Mouse (Mus musculus) hindbrain, embryonic 11.5 days (tissue): ENCODE measurements around the gene Nfix. TPM values are rescaled to one million over a fixed set of nuclear protein-coding genes. Genes with fewer than 3 reads are reported as not detected.

Experiments used
- ATAC-seq: fragments of 200-750 bp; cut with Nextera tagmentation; 2 replicates; pipeline ENCODE4 v1.8.0; 2017; ENCODE audit warnings: mild to moderate bottlenecking, moderate TSS enrichment, moderate library complexity; ENCODE audit not compliant: low FRiP score
- DNase-seq: peaks from one replicate; pipeline ENCODE4 v3.0.0-alpha.2; 2015; ENCODE audit warnings: low spot score
- H3K27ac ChIP-seq: fragments of 300-500 bp; sonication (generic); 2 replicates; pipeline ENCODE4 v1.5.1; 2014; ENCODE audit warnings: mild to moderate bottlenecking, low read depth, low read length
- H3K27me3 ChIP-seq: fragments of 300-500 bp; sonication (generic); 2 replicates; pipeline ENCODE4 v1.6.1; 2014; ENCODE audit warnings: mild to moderate bottlenecking, low read length, moderate library complexity, mixed read lengths; ENCODE audit not compliant: control insufficient read depth, insufficient read depth
- H3K36me3 ChIP-seq: fragments of 300-500 bp; sonication (generic); 2 replicates; pipeline ENCODE4 v1.6.1; 2014; ENCODE audit warnings: mild to moderate bottlenecking, low read length, moderate library complexity, mixed read lengths; ENCODE audit not compliant: control insufficient read depth, insufficient read depth
- H3K4me1 ChIP-seq: fragments of 300-500 bp; sonication (generic); replicated peaks from 2 replicates; pipeline ENCODE4 v1.6.1; 2014; ENCODE audit warnings: low read length, mixed read lengths; ENCODE audit not compliant: control insufficient read depth, insufficient read depth
- H3K4me2 ChIP-seq: fragments of 300-500 bp; sonication (generic); replicated peaks from 2 replicates; pipeline ENCODE4 v1.6.1; 2014; ENCODE audit warnings: mild to moderate bottlenecking, low read depth, low read length
- H3K4me3 ChIP-seq: fragments of 300-500 bp; sonication (generic); 2 replicates; pipeline ENCODE4 v1.5.1; 2014; ENCODE audit warnings: low read depth, low read length
- H3K9ac ChIP-seq: fragments of 300-500 bp; sonication (generic); 2 replicates; pipeline ENCODE4 v1.6.1; 2014; ENCODE audit warnings: low read depth, low read length
- H3K9me3 ChIP-seq: fragments of 300-500 bp; sonication (generic); 2 replicates; pipeline ENCODE4 v1.6.1; 2016; ENCODE audit warnings: low read length; ENCODE audit not compliant: control insufficient read depth
- WGBS: fragments of 180-500 bp; shearing (Covaris S2); extraction: QIAGEN DNeasy Blood & Tissue Kit; methylation state at CpG from one replicate; pipeline ENCODE4 v1.1.7; 2014; 5-methylcytosine and 5-hydroxymethylcytosine counted together
- polyA plus RNA-seq: library from polyadenylated mRNA; unstranded; fragments of >200 nt; fragmentation: Nextera tagmentation; extraction: Ambion mirVana; gene quantifications from 2 replicates; pipeline ENCODE4 v1.2.1, GENCODE M21; 2014

Nfix gene
- polyA plus RNA-seq, 1 experiment from 2014 or later: 3.0 TPM

GRCm38 (mm10) chr8:84745032-84745925, 54.9 kb downstream of the Nfix start:
- H3K9me3 ChIP-seq: no peaks in the 10 kb centered on the region
- 2% methylated on average over 17 of the region's 17 CpGs for WGBS
- ATAC-seq (no peak), DNase-seq (peak; percentile 62)
- H3K27ac ChIP-seq: 0 out of 2 replicates have a peak overlapping the region, but pooled peaks have one; percentile 10
- H3K4me3 ChIP-seq: no peak overlapping the region
- H3K9ac ChIP-seq: 0 out of 2 replicates have a peak overlapping the region, but pooled peaks have one; percentile 11
- peak overlapping the region; percentile 7; the same call in 1 of the 2 replicates for H3K4me2 ChIP-seq
- H3K4me1 ChIP-seq: peaks cover 30% of the 10 kb centered on the region
- peaks cover 98% of the 10 kb centered on the region for H3K27me3 ChIP-seq
- no peaks in the 10 kb centered on the region for H3K36me3 ChIP-seq

- DNase-seq: peak; percentile 86
- peaks cover 30% of the 10 kb centered on the region for H3K4me1 ChIP-seq
- peak overlapping the region; percentile 36 for H3K27ac ChIP-seq
- peaks cover 97% of the 10 kb centered on the region for H3K27me3 ChIP-seq
- H3K4me3 ChIP-seq: no peak overlapping the region
- WGBS: 4% methylated on average over 16 of the region's 17 CpGs
- no peaks in the 10 kb centered on the region for H3K36me3 ChIP-seq
- H3K9me3 ChIP-seq: no peaks in the 10 kb centered on the region
- peak; percentile 71 for ATAC-seq
- H3K4me2 ChIP-seq: no peak overlapping the region; the same call in 1 of the 2 replicates
- peak overlapping the region; percentile 15; the same call in 1 of the 2 replicates for H3K9ac ChIP-seq
These were observed 56.4 kb downstream of the Nfix start for GRCm38 (mm10) chr8:84743517-84744420.

GRCm38 (mm10) chr8:84743054-84743415, 57.1 kb downstream of the Nfix start:
- Histone ChIP-seq H3K4me2 (peak overlapping the region; percentile 11; the same call in 1 of the 2 replicates), H3K9ac (peak overlapping the region; percentile 34; the same call in 1 of the 2 replicates), H3K4me1 (peaks cover 34% of the 10 kb centered on the region), H3K27ac (peak overlapping the region; percentile 36; the same call in 1 of the 2 replicates), H3K27me3 (peaks cover 97% of the 10 kb centered on the region), H3K9me3 (no peaks in the 10 kb centered on the region), H3K36me3 (no peaks in the 10 kb centered on the region), H3K4me3 (no peak overlapping the region)
- 2% methylated on average over 10 of the region's 10 CpGs for WGBS
- no peak for DNase-seq
- 0 out of 2 replicates have a peak, but pooled peaks have one; percentile 32 for ATAC-seq

GRCm38 (mm10) chr8:84742171-84743053, 57.7 kb downstream of the Nfix start:
- Histone ChIP-seq H3K27me3 (peaks cover 97% of the 10 kb centered on the region), H3K9ac (peak overlapping the region; percentile 34; the same call in 1 of the 2 replicates), H3K36me3 (no peaks in the 10 kb centered on the region), H3K4me2 (peak overlapping the region; percentile 11; the same call in 1 of the 2 replicates), H3K4me1 (peaks cover 39% of the 10 kb centered on the region), H3K9me3 (no peaks in the 10 kb centered on the region), H3K4me3 (no peak overlapping the region), H3K27ac (peak overlapping the region; percentile 65)
- peak; percentile 50 for ATAC-seq
- DNase-seq: peak; percentile 64
- WGBS: 2% methylated on average over 32 of the region's 32 CpGs

DNA sequence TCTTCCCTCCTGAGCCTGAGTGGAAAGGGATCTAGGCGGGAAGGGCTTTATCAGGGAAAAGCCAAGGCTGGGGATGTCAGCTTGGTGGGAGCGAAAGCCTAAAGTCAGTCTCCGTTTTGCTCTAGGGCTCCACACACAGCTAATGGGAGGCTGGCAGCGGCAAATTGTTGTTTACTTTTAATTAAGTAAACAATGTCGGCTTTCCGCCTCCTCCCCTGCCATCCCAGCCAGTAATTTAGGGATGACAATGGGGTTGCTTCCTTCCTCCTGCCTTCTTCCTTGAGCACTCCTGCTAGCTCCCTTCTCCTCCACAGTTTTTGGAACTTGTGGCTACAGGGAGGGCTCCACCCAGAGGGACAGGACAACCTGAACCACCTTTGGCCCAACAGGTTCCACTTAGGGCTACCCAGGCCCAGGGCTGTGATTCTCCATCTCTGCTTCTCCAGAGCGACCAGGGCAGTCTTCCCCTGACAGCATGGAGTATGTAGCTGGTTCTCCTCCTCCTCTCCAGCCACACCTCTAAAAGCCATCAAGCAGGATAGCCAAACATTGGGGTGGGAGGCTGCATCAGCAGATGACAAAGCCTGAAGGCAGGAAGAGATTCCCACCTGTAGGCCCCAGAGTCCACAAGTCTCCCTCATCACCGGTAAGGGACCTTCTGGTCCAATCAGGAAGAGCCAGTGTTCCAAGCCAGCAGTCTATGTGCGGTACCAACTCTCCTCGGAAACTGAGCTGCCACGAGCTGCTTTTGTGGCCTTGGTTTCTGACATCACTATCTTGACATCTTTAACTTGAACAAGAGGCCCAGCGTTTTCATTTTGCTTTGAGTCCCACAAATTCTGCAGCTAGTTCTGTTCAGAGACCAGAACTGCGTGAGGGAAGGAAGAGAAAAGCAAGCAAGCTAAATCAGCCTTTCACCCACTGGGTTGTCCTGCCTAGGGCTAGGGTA, 59.0 kb downstream of the Nfix start:
- Histone ChIP-seq H3K9ac (no peak overlapping the region), H3K4me2 (no peak overlapping the region), H3K27ac (no peak overlapping the region), H3K4me1 (peaks cover 39% of the 10 kb centered on the region), H3K4me3 (no peak overlapping the region), H3K36me3 (no peaks in the 10 kb centered on the region), H3K27me3 (peaks cover 97% of the 10 kb centered on the region), H3K9me3 (no peaks in the 10 kb centered on the region)
- WGBS: 20% methylated on average over 13 of the region's 13 CpGs
- DNase-seq (no peak), ATAC-seq (no peak)

GRCm38 (mm10) chr8:84739401-84739742, 60.8 kb downstream of the Nfix start:
- H3K27me3 ChIP-seq: peaks cover 98% of the 10 kb centered on the region
- no peak overlapping the region for H3K27ac ChIP-seq
- no peak overlapping the region for H3K4me3 ChIP-seq
- H3K36me3 ChIP-seq: no peaks in the 10 kb centered on the region
- no peak overlapping the region for H3K4me2 ChIP-seq
- no peaks in the 10 kb centered on the region for H3K9me3 ChIP-seq
- peaks cover 29% of the 10 kb centered on the region for H3K4me1 ChIP-seq
- ATAC-seq: no peak
- 0% methylated on average over 1 of the region's 1 CpGs for WGBS
- no peak for DNase-seq
- H3K9ac ChIP-seq: no peak overlapping the region

DNA sequence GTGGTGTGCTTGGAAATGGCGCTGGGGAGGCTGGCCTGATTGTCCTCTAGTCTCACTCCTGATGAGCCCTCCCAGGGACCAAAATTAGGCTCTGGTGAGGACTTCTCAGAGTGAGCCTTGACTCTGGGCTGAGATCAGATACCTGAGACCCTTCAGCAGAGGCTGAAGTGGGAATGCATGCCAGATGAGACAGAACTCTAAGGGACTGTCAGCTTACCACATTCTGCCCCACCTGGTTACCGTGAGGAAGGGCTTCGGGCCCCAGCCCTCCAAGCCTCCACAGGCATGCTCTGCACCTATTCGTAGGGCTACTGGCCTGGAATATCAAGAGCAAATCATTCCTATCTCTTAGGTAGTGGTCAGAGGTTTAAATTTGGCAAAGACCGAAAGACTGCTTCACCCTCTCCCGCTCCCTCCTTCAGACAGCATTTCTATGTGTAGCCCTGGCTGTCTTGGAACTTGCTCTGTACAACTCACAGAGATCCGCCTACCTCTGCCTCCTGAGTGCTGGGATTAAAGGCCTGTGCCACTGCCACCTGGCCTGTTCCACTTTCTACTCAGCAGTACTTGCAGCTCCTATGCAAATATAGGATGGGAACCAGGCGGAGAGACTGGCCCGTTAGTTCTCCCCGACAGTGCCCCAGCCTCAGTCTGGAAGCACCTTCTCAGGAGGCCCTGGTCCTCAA, 61.3 kb downstream of the Nfix start:
- Histone ChIP-seq H3K27me3 (peaks cover 97% of the 10 kb centered on the region), H3K27ac (no peak overlapping the region), H3K4me2 (no peak overlapping the region), H3K9me3 (no peaks in the 10 kb centered on the region), H3K9ac (no peak overlapping the region), H3K4me3 (no peak overlapping the region), H3K4me1 (peaks cover 26% of the 10 kb centered on the region), H3K36me3 (no peaks in the 10 kb centered on the region)
- WGBS: 32% methylated on average over 10 of the region's 10 CpGs
- ATAC-seq (no peak), DNase-seq (no peak)
